In genomic region chr2:83340168-83340567, GRCm38 (mm10) we compare ENCODE assay signal across 28 mouse cellular contexts.
A peak's percentile ranks its signal among the peaks of the same experiment; 100 is the strongest.
DNase-seq lines count a peak whose midpoint lies in the region; ATAC-seq and TF ChIP-seq lines count a peak whose summit lies in the region.
"Had no signal": no experiment of that assay in that cellular context is flagged by ENCODE, and none has a peak within 500 bp of the region (broad histone marks: within the 10 kb centered on the region; RNA-seq: fewer than 3 reads in every experiment).

No protein-coding gene starts in this region.

- no peak overlapping the region for H3K9ac ChIP-seq in midbrain, embryonic 11.5 days (ENCODE audit: low read length)
- no peak overlapping the region for H3K9ac ChIP-seq in midbrain, embryonic 16.5 days (ENCODE audit: low read depth, low read length)
- no peak overlapping the region for H3K9ac ChIP-seq in MEL (ENCODE audit: control insufficient read depth, low read depth, low read length, poor library complexity, severe bottlenecking)
- H3K9ac ChIP-seq: forebrain, embryonic 15.5 days; hindbrain, embryonic 13.5 days; kidney, embryonic 15.5 days; limb, embryonic 15.5 days; liver, embryonic 15.5 days; lung, embryonic 15.5 days; midbrain, embryonic 15.5 days; neural tube, embryonic 15.5 days had no signal

- H3K4me1 ChIP-seq in midbrain, embryonic 11.5 days (ENCODE audit: control insufficient read depth, insufficient read depth, low read length) = no peaks in the 10 kb centered on the region
- no peaks in the 10 kb centered on the region for H3K4me1 ChIP-seq in midbrain, embryonic 16.5 days (ENCODE audit: control insufficient read depth, insufficient read depth, low read length)
- no peaks in the 10 kb centered on the region for H3K4me1 ChIP-seq in MEL (ENCODE audit: control insufficient read depth in 1 of 2, insufficient read depth in 2 of 2, low read length in 2 of 2)
- no peaks in the 10 kb centered on the region for H3K4me1 ChIP-seq in embryonic fibroblast, embryonic 13.5 days (ENCODE audit: control insufficient read depth, insufficient read depth, low read length)
- H3K4me1 ChIP-seq: hindbrain, embryonic 13.5 days; kidney, embryonic 15.5 days; limb, embryonic 15.5 days; liver, embryonic 15.5 days; lung, embryonic 15.5 days; megakaryocyte, embryonic 14.5 days; midbrain, embryonic 15.5 days; neural tube, embryonic 15.5 days had no signal

- H3K27me3 ChIP-seq in midbrain, embryonic 11.5 days (ENCODE audit: control insufficient read depth, insufficient read depth, low read length) = no peaks in the 10 kb centered on the region
- H3K27me3 ChIP-seq in midbrain, embryonic 16.5 days (ENCODE audit: control insufficient read depth, insufficient read depth, low read depth, low read length) = no peaks in the 10 kb centered on the region
- H3K27me3 ChIP-seq in MEL (ENCODE audit: control insufficient read depth in 1 of 2, insufficient read depth in 2 of 2, low read length in 2 of 2) = no peaks in the 10 kb centered on the region
- H3K27me3 ChIP-seq: forebrain, embryonic 15.5 days; hindbrain, embryonic 13.5 days; kidney, embryonic 15.5 days; limb, embryonic 15.5 days; liver, embryonic 15.5 days; lung, embryonic 15.5 days; megakaryocyte, embryonic 14.5 days; midbrain, embryonic 15.5 days; neural tube, embryonic 15.5 days had no signal

- H3K9me3 ChIP-seq in midbrain, embryonic 11.5 days (ENCODE audit: control insufficient read depth, low read length) = no peaks in the 10 kb centered on the region
- H3K9me3 ChIP-seq in midbrain, embryonic 16.5 days (replicated peaks; ENCODE audit: control insufficient read depth, low read length, poor library complexity, severe bottlenecking) = no peaks in the 10 kb centered on the region
- H3K9me3 ChIP-seq in MEL (replicated peaks; ENCODE audit: insufficient read depth, low read length) = no peaks in the 10 kb centered on the region
- H3K9me3 ChIP-seq: forebrain, embryonic 15.5 days; hindbrain, embryonic 13.5 days; kidney, embryonic 15.5 days; limb, embryonic 15.5 days; liver, embryonic 15.5 days; lung, embryonic 15.5 days; midbrain, embryonic 15.5 days; neural tube, embryonic 15.5 days had no signal

- TF ChIP-seq EP300 in MEL (IDR thresholded peaks at IDR 0.05; ENCODE audit: low read depth in 1 of 2, low read length in 2 of 2) = no peak

- TF ChIP-seq RAD21 in MEL (IDR thresholded peaks at IDR 0.05; ENCODE audit: low read depth, low read length) = no peak; the same call in 1 of the 2 replicates

- no peak overlapping the region for H3K4me3 ChIP-seq in midbrain, embryonic 11.5 days (ENCODE audit: low read depth, low read length)
- H3K4me3 ChIP-seq in midbrain, embryonic 16.5 days (ENCODE audit: low read depth, low read length) = no peak overlapping the region
- no peak overlapping the region for H3K4me3 ChIP-seq in MEL (ENCODE audit: control insufficient read depth in 1 of 2, insufficient read depth in 1 of 2, low read depth in 2 of 2, low read length in 2 of 2)
- H3K4me3 ChIP-seq in embryonic fibroblast, embryonic 13.5 days (ENCODE audit: insufficient read depth, low read length) = no peak overlapping the region
- H3K4me3 ChIP-seq: forebrain, embryonic 15.5 days; hindbrain, embryonic 13.5 days; kidney, embryonic 15.5 days; left cerebral cortex, adult 2 months; limb, embryonic 15.5 days; liver, embryonic 15.5 days; lung, embryonic 15.5 days; megakaryocyte, embryonic 14.5 days; midbrain, embryonic 15.5 days; neural tube, embryonic 15.5 days had no signal

- H3K36me3 ChIP-seq in midbrain, embryonic 11.5 days (ENCODE audit: control insufficient read depth, insufficient read depth, low read length) = no peaks in the 10 kb centered on the region
- H3K36me3 ChIP-seq in midbrain, embryonic 16.5 days (ENCODE audit: control insufficient read depth, insufficient read depth, low read length) = no peaks in the 10 kb centered on the region
- H3K36me3 ChIP-seq in MEL (ENCODE audit: control insufficient read depth in 1 of 2, insufficient read depth in 2 of 2, low read length in 2 of 2) = no peaks in the 10 kb centered on the region
- H3K36me3 ChIP-seq: forebrain, embryonic 15.5 days; hindbrain, embryonic 13.5 days; kidney, embryonic 15.5 days; limb, embryonic 15.5 days; liver, embryonic 15.5 days; lung, embryonic 15.5 days; midbrain, embryonic 15.5 days; neural tube, embryonic 15.5 days had no signal

- H3K27ac ChIP-seq in midbrain, embryonic 11.5 days (ENCODE audit: low read depth, low read length) = no peak overlapping the region
- no peak overlapping the region for H3K27ac ChIP-seq in midbrain, embryonic 16.5 days (ENCODE audit: low read length)
- no peak overlapping the region for H3K27ac ChIP-seq in MEL (ENCODE audit: control insufficient read depth, low read depth, low read length)
- no peak overlapping the region for H3K27ac ChIP-seq in embryonic fibroblast, embryonic 13.5 days (ENCODE audit: insufficient read depth, low read length)
- H3K27ac ChIP-seq: forebrain, embryonic 15.5 days; hindbrain, embryonic 13.5 days; kidney, embryonic 15.5 days; left cerebral cortex, adult 2 months; limb, embryonic 15.5 days; liver, embryonic 15.5 days; lung, embryonic 15.5 days; midbrain, embryonic 15.5 days; neural tube, embryonic 15.5 days had no signal

- TF ChIP-seq POLR2A in MEL (IDR thresholded peaks at IDR 0.05; ENCODE audit: control insufficient read depth in 1 of 2, insufficient read depth in 1 of 2, low read depth in 1 of 2, low read length in 2 of 2, poor library complexity in 1 of 2) = no peak
- no peak for TF ChIP-seq POLR2A in embryonic fibroblast, embryonic 13.5 days (IDR thresholded peaks at IDR 0.05; ENCODE audit: low read depth, low read length)

- H3K79me2 ChIP-seq in MEL (ENCODE audit: control insufficient read depth, insufficient read depth, low read length, poor library complexity) = no peaks in the 10 kb centered on the region

- no peak overlapping the region for H3K4me2 ChIP-seq in midbrain, embryonic 11.5 days
- no peak overlapping the region for H3K4me2 ChIP-seq in midbrain, embryonic 16.5 days (ENCODE audit: low read length)
- H3K4me2 ChIP-seq: forebrain, embryonic 15.5 days; hindbrain, embryonic 13.5 days; kidney, embryonic 15.5 days; limb, embryonic 15.5 days; liver, embryonic 15.5 days; lung, embryonic 15.5 days; midbrain, embryonic 15.5 days; neural tube, embryonic 15.5 days had no signal

- WGBS in midbrain, embryonic 11.5 days = 80% methylated on average over 6 of the region's 6 CpGs
- WGBS in midbrain, embryonic 16.5 days = 91% methylated on average over 6 of the region's 6 CpGs

- no peak for ATAC-seq in midbrain, embryonic 11.5 days (ENCODE audit: low FRiP score)
- ATAC-seq in midbrain, embryonic 16.5 days = no peak
- ATAC-seq in monocyte, adult 5-6 weeks (replicated peaks; ENCODE audit: insufficient number of reproducible peaks, low FRiP score, low TSS enrichment, poor library complexity, severe bottlenecking) = no peak
- ATAC-seq: forebrain, embryonic 15.5 days; midbrain, embryonic 15.5 days had no signal

- peak in 2 of 3 experiments; percentile 11 to 27; a peak in 3 of 6 replicates for TF ChIP-seq CTCF in MEL (IDR thresholded peaks at IDR 0.05 in 2 of 3, conservative IDR thresholded peaks at IDR 0.05 in 1 of 3; ENCODE audit: control insufficient read depth in 1 of 3, insufficient read depth in 1 of 3, low read depth in 2 of 3, low read length in 3 of 3, poor library complexity in 1 of 3, severe bottlenecking in 1 of 3)
- peak; percentile 12; the same call in 1 of the 2 replicates for TF ChIP-seq CTCF in embryonic fibroblast, embryonic 13.5 days (IDR thresholded peaks at IDR 0.05; ENCODE audit: borderline replicate concordance, insufficient read depth, low read length)

- DNase-seq in embryo, embryonic 10.5 days (ENCODE audit: low spot score) = peak; percentile 10
- DNase-seq in embryo, embryonic 11 days = no peak
- peak; percentile 69 for DNase-seq in midbrain, embryonic 11.5 days (ENCODE audit: low spot score, missing footprints)
- peak; percentile 2 for DNase-seq in MEL (ENCODE audit: low read depth, low spot score)
- no peak for DNase-seq in heart, postnatal 14 days
- DNase-seq: adrenal gland, postnatal 25 days; cerebellum, adult 9-10 months; gastrocnemius, postnatal 14 days; heart, adult 18-20 months; heart, postnatal 36 days; kidney, postnatal 4 days; layer of hippocampus, adult 9-11 months; lung, postnatal 36 days; thymus, adult 2 months; thymus, postnatal 4 days had no signal

- intact Hi-C loops in heart, postnatal 14 days (cut with DNase I) = no loop called here

TF ChIP-seq in MEL, 35 proteins besides CTCF, POLR2A, EP300 and RAD21:
- no peak for TF ChIP-seq CHD2 (IDR thresholded peaks at IDR 0.05; ENCODE audit: low read length)
- TF ChIP-seq JUND (IDR thresholded peaks at IDR 0.05; ENCODE audit: low read depth, low read length) = no peak
- TF ChIP-seq HCFC1 (IDR thresholded peaks at IDR 0.05; ENCODE audit: low read depth, low read length) = no peak
- TF ChIP-seq POLR2AphosphoS2 (IDR thresholded peaks at IDR 0.05; ENCODE audit: low read length) = no peak
- no peak for TF ChIP-seq GABPA (IDR thresholded peaks at IDR 0.05; ENCODE audit: low read depth, low read length)
- TF ChIP-seq MAZ (IDR thresholded peaks at IDR 0.05; ENCODE audit: low read depth, low read length) = no peak
- no peak for TF ChIP-seq ZC3H11A (IDR thresholded peaks at IDR 0.05; ENCODE audit: low read depth, low read length)
- no peak for TF ChIP-seq TAL1 (IDR thresholded peaks at IDR 0.05; ENCODE audit: low read length)
- no peak for TF ChIP-seq KAT2A (conservative IDR thresholded peaks at IDR 0.05; ENCODE audit: low read depth, low read length)
- TF ChIP-seq TBP (IDR thresholded peaks at IDR 0.05; ENCODE audit: low read depth, low read length) = no peak
- TF ChIP-seq USF2 (IDR thresholded peaks at IDR 0.05; ENCODE audit: borderline replicate concordance in 1 of 2, insufficient read depth in 1 of 2, low read depth in 1 of 2, low read length in 2 of 2) = no peak
- no peak for TF ChIP-seq NRF1 (IDR thresholded peaks at IDR 0.05; ENCODE audit: insufficient read depth, low read depth, low read length, poor library complexity, severe bottlenecking)

Comparison
In these comparisons a context has a peak if more than half of its experiments do, and no peak if none do; other contexts are left out.
1. DNase-seq: peak in embryo, embryonic 10.5 days (single experiment), midbrain, embryonic 11.5 days (single experiment) and MEL (single experiment); none in embryo, embryonic 11 days (single experiment) and heart, postnatal 14 days (0 of 2).